Mouse (Mus musculus) lung, embryonic 14.5 days (tissue): Measurements from ENCODE around the gene Chmp4b. TPM values are rescaled to one million over a fixed set of nuclear protein-coding genes. Genes with fewer than 3 reads are reported as not detected.

Experiments
- ATAC-seq: fragments of 200-750 bp; cut with Nextera tagmentation; 2 replicates; pipeline ENCODE4 v1.8.0; 2017; ENCODE audit warnings: mild to moderate bottlenecking, moderate TSS enrichment, moderate library complexity; ENCODE audit not compliant: insufficient read depth
- DNase-seq: peaks from one replicate; pipeline ENCODE4 v3.0.0-alpha.2; 2015
- H3K27ac ChIP-seq: fragments of 300-500 bp; sonication (generic); 2 replicates; pipeline ENCODE4 v1.5.1; 2014; ENCODE audit warnings: low read depth, mild to moderate bottlenecking, moderate library complexity
- H3K27me3 ChIP-seq: fragments of 300-500 bp; sonication (generic); 2 replicates; pipeline ENCODE4 v1.6.1; 2014; ENCODE audit warnings: low read length, control low read depth; ENCODE audit not compliant: insufficient read depth
- H3K36me3 ChIP-seq: fragments of 300-500 bp; sonication (generic); 2 replicates; pipeline ENCODE4 v1.6.1; 2014; ENCODE audit warnings: control low read depth; ENCODE audit not compliant: insufficient read depth
- H3K4me1 ChIP-seq: fragments of 300-500 bp; sonication (generic); 2 replicates; pipeline ENCODE4 v1.6.1; 2014; ENCODE audit warnings: antibody characterized with exemption, control low read depth; ENCODE audit not compliant: insufficient read depth
- H3K4me2 ChIP-seq: fragments of 300-500 bp; sonication (generic); 2 replicates; pipeline ENCODE4 v1.6.1; 2014; ENCODE audit warnings: mild to moderate bottlenecking
- H3K4me3 ChIP-seq: fragments of 300-500 bp; sonication (generic); 2 replicates; pipeline ENCODE4 v1.5.1; 2014; ENCODE audit warnings: low read depth, low read length
- H3K9ac ChIP-seq: fragments of 300-500 bp; sonication (generic); 2 replicates; pipeline ENCODE4 v1.6.1; 2014
- H3K9me3 ChIP-seq: fragments of 300-500 bp; sonication (generic); 2 replicates; pipeline ENCODE4 v1.6.1; 2016; ENCODE audit warnings: low read depth, low read length, control low read depth
- CTCF ChIP-seq: IDR thresholded peaks from 2 replicates; pipeline ENCODE4 v1.5.1; 2016; ENCODE audit warnings: antibody characterized with exemption, low read depth
- WGBS: fragments of 180-500 bp; shearing (Covaris S2); extraction: QIAGEN DNeasy Blood & Tissue Kit; methylation state at CpG from one replicate; pipeline ENCODE4 v1.1.7; 2014; 5-methylcytosine and 5-hydroxymethylcytosine counted together
- polyA plus RNA-seq: library from polyadenylated mRNA; unstranded; fragments of >200 nt; fragmentation: Nextera tagmentation; extraction: Ambion mirVana; gene quantifications from 2 replicates; pipeline ENCODE4 v1.2.1, GENCODE M21; 2014

Gene Chmp4b
- polyA plus RNA-seq, 1 experiment from 2014 or later = 15.0 TPM

DNA sequence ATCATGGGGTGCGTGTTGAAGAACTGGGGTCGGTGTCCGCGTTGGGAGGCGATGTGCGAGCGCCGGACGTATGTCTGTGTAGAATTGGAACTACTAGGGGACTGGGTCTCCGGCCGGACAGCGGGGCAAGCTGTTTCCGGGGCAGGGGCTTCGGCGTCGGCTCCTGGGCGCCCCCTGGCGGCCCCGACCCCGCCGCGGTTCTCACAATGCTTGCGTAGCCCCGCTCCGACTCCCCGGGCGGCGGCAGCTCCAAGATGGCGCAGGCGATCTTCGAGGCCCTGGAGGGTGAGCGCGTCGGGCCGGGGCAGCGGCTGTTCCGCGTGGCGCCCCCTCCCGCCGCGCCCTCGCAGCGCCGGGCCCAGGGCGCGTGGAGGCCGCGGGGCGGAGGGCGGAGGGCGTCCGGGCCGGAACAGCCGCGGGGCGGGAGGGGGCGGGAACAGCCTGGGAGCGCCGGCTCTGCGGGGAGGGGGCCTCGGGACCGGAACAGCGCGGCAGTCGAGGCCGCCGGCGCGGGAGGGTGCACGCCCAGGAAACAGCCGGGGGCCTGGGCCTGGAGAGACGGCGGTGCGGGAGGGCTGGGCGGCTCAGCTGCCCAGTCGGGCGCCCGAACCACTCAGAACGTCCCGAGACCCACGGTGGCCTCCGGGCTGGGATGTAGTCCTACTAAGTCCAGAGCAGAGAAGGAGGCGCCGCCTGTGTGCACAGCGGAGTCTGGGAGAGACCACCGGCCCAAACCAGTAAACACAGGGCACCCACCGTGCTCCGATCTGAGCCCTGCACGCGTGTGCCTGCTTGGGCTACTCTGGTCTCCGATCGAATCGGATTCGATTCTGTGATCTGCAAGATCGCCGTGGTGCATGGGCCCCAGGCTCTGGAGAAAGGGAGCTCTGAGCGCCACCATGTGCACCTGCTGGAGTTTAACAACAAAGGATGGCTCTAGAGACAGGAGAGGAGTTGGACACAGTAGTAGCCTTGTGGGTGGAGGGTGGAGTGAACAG is 38.1 kb upstream of the Chmp4b start, which contains the start of the genes Zfp341 and 4930519P11Rik:
Zfp341 (plus strand) TSS at position 180 of the 998 bp plus-strand sequence.
4930519P11Rik (minus strand) TSS at position 320 of the 998 bp plus-strand sequence.
- peak; percentile 66 for TF ChIP-seq CTCF
- peaks cover 5% of the 10 kb centered on the region; the same call in 1 of the 2 replicates for H3K4me1 ChIP-seq
- under 1% methylated on average over 92 of the region's 98 CpGs for WGBS
- H3K36me3 ChIP-seq = no peaks in the 10 kb centered on the region
- ATAC-seq (peak; percentile 97), DNase-seq (peak; percentile 97)
- H3K9me3 ChIP-seq = no peaks in the 10 kb centered on the region
- H3K4me3 ChIP-seq = peak within 1 kb of the TSS; percentile 53
- H3K27ac ChIP-seq = peak within 1 kb of the TSS; percentile 98
- H3K27me3 ChIP-seq = no peaks in the 10 kb centered on the region
- peak within 1 kb of the TSS; percentile 83 for H3K4me2 ChIP-seq
- peak within 1 kb of the TSS; percentile 80 for H3K9ac ChIP-seq

DNA sequence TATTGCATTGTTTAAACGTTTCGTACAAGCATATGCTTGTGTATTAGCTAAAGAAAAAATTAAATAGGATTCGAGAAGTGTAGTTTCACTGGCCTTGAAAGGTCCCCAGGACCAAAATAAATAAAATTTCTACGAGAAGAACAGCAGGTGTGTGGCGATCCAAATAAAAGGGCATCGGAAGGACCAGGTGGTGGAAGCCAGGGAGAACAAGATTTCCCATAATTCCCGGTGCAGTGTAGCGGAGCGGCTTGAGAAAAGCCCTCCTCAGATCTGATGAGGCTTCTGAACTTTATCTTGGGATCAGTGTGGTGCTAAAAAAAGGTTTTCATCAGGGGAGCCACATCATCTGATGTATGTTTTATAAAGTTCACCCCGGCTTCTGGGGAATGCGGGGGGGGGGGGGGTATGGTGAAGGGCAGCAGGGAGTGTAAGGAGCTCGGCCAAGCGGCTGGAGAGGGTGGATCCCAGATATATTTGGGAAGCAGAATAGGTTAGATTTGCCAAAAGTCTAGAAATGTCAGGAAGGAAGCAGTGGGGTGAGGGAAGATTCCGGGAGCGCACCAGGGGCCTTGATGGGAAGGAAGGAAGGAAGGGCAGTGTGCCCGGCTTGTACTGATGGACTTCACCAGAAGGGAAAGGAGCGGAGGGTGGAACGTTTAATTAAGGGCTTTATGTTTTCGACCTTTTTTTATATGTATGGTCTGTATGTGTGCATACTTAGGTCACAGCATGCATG is 36.5 kb upstream of the Chmp4b start:
- Histone ChIP-seq H3K4me3 (no peak overlapping the region), H3K27me3 (no peaks in the 10 kb centered on the region), H3K4me1 (peaks cover 5% of the 10 kb centered on the region; the same call in 1 of the 2 replicates), H3K36me3 (no peaks in the 10 kb centered on the region), H3K4me2 (peak overlapping the region; percentile 8; the same call in 1 of the 2 replicates), H3K9me3 (no peaks in the 10 kb centered on the region), H3K9ac (no peak overlapping the region), H3K27ac (peak overlapping the region; percentile 13; the same call in 1 of the 2 replicates)
- WGBS = 64% methylated on average over 19 of the region's 19 CpGs
- no peak for TF ChIP-seq CTCF
- DNase-seq = no peak
- no peak for ATAC-seq

DNA sequence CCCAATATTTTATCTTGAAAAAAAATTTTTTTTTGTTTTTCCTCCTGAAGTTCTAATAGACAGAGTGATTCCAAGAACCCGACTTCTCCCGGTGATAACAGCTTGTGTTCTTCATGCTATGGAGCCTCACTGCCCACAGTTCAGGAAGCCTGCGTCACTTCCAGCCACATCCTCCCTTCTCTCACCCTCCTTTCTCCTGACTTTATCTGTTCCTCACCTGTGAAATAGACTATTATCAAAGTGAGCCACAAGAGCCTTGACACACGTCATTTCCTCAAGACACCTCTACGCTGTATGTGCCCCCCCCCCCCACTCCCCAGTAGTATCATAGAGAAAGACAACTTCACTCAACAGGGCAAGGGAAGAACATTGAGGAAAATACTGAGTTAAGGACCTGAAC is 35.8 kb upstream of the Chmp4b start:
- Histone ChIP-seq H3K27me3 (no peaks in the 10 kb centered on the region), H3K9me3 (no peaks in the 10 kb centered on the region), H3K4me2 (no peak overlapping the region), H3K9ac (no peak overlapping the region), H3K4me3 (no peak overlapping the region), H3K36me3 (no peaks in the 10 kb centered on the region), H3K4me1 (peaks cover 5% of the 10 kb centered on the region; the same call in 1 of the 2 replicates), H3K27ac (no peak overlapping the region)
- ATAC-seq (no peak), DNase-seq (no peak)
- WGBS = 83% methylated on average over 5 of the region's 5 CpGs
- no peak for TF ChIP-seq CTCF

DNA sequence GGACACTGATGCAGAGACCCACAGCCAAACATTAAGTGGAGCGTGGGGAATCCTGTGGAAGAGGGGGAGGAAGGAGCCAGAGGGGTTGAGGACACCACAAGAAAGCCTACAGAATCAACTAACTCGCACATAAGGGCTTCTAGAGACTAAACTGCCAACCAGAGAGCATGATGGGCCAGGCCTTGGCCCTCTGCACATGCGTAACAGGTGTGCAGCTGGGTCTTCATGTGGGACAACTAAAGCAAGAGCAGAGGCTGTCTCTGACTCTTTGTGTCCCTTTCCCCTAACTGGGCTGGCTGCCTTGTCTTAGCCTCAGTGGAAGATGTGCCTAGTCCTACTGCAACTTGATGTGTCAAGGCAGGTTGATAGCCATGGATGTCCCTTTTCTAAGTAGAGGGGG is 34.4 kb upstream of the Chmp4b start:
- WGBS = 84% methylated on average over 3 of the region's 3 CpGs
- no peak overlapping the region for H3K4me2 ChIP-seq
- H3K27ac ChIP-seq = no peak overlapping the region
- H3K36me3 ChIP-seq = no peaks in the 10 kb centered on the region
- H3K4me1 ChIP-seq = peaks cover 5% of the 10 kb centered on the region; the same call in 1 of the 2 replicates
- H3K9ac ChIP-seq = no peak overlapping the region
- TF ChIP-seq CTCF = no peak
- ATAC-seq (no peak), DNase-seq (no peak)
- H3K27me3 ChIP-seq = no peaks in the 10 kb centered on the region
- no peak overlapping the region for H3K4me3 ChIP-seq
- H3K9me3 ChIP-seq = no peaks in the 10 kb centered on the region

DNA sequence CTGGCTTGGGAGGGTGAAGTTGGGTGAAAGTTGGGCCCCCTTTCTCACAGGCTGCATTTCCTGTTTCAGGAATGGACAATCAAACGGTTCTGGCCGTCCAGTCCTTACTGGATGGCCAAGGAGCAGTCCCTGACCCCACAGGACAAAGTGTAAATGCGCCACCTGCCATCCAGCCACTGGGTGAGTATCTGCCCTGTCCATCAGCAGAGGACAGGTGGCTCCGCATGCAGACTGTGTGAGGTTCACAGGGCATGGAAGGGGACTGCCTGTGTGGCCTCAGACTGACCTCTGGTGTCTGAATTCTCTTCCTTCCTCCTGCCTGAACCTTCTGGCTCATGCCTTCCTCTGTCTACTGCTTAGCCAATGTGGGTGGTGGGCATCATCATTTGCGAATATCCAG is 29.8 kb upstream of the Chmp4b start:
- Histone ChIP-seq H3K4me1 (no peaks in the 10 kb centered on the region), H3K4me3 (no peak overlapping the region), H3K9me3 (no peaks in the 10 kb centered on the region), H3K36me3 (peaks cover 11% of the 10 kb centered on the region; the same call in 1 of the 2 replicates), H3K4me2 (no peak overlapping the region), H3K9ac (no peak overlapping the region), H3K27ac (no peak overlapping the region), H3K27me3 (no peaks in the 10 kb centered on the region)
- ATAC-seq = no peak
- TF ChIP-seq CTCF = no peak
- no peak for DNase-seq
- WGBS = 65% methylated on average over 5 of the region's 5 CpGs

DNA sequence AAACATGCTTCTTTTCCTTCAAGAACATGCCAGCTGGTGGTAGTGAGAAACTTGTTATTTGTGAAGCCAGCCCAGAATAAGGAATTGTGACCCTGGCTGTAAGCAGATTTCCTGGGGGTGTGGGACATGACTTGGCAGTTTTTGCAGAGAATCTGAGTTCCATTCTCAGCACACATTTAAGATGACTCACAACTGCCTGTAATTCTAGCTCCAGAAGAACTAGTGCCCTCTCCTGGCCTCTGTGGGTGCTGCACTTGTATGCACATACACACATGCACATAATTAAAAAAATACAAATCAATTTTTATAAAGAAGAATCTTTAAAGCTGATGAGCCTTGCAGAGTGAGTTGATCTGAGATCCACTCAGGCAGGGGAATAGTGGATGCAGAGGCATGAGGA is 27.4 kb upstream of the Chmp4b start:
- Histone ChIP-seq H3K4me2 (no peak overlapping the region), H3K9ac (no peak overlapping the region), H3K4me1 (no peaks in the 10 kb centered on the region), H3K27me3 (no peaks in the 10 kb centered on the region), H3K36me3 (peaks cover 16% of the 10 kb centered on the region; the same call in 1 of the 2 replicates), H3K9me3 (no peaks in the 10 kb centered on the region), H3K27ac (no peak overlapping the region), H3K4me3 (no peak overlapping the region)
- no peak for ATAC-seq
- no peak for DNase-seq
- no peak for TF ChIP-seq CTCF
